Mouse (Mus musculus): ENCODE measurements around the gene Acoxl. TPM values are rescaled to one million over a fixed set of nuclear protein-coding genes. Genes with fewer than 3 reads are reported as not detected.

Gene Acoxl
- polyA plus RNA-seq, 1 experiment = 1.7 TPM

DNA sequence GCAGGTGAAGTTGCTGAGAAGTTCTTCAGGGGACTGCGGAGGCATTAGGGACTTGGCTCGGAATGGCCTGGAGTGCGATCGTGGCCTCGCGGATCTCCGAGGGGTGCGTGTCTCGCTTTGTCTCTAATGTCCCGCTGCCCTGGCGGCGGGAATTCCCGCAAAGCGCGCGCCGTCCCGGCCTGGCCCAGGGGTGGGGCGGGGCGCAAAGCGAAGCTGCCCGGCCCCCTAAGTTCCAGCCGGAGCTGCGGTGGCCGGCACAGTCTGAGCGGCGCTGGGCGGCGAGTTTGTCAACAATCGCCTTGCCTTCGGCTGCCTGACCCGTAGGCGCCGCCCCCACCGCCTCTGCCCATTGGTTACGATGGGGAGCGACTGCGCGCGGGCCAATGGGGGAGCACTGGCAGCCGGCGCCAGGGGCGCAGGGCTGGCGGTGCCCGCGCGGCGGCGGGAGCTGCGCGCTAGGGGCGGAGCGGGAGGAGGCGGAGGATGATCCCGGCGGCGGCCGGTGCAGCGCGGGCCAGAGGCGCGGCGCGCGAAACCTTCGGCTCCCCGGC lies 288.5 kb downstream of the Acoxl start:
- DNase-seq = peak; percentile 94
- Histone ChIP-seq H3K27ac (ENCODE audit: control insufficient read depth, insufficient read depth, low read length) (no peak overlapping the region), H3K27me3 (ENCODE audit: control insufficient read depth, insufficient read depth, low read length) (peaks cover 21% of the 10 kb centered on the region), H3K36me3 (ENCODE audit: control insufficient read depth, insufficient read depth, low read length) (0 out of 2 replicates have a peak, but pooled peaks cover 4% of the 10 kb centered on the region), H3K4me3 (ENCODE audit: control insufficient read depth, insufficient read depth, low read length) (peak overlapping the region; percentile 76), H3K4me1 (replicated peaks; ENCODE audit: control insufficient read depth, insufficient read depth, low read length) (peaks cover 34% of the 10 kb centered on the region)
- under 1% methylated on average over 67 of the region's 67 CpGs for WGBS
- TF ChIP-seq POLR2A (IDR thresholded peaks at IDR 0.05; ENCODE audit: control insufficient read depth, extremely low read depth, insufficient read depth, low read length, poor library complexity) (peak; percentile 63), CTCF (IDR thresholded peaks at IDR 0.05; ENCODE audit: borderline replicate concordance, control insufficient read depth, extremely low read depth, insufficient read depth, low read length, poor library complexity) (peak; percentile 59; the same call in 1 of the 2 replicates)

DNA sequence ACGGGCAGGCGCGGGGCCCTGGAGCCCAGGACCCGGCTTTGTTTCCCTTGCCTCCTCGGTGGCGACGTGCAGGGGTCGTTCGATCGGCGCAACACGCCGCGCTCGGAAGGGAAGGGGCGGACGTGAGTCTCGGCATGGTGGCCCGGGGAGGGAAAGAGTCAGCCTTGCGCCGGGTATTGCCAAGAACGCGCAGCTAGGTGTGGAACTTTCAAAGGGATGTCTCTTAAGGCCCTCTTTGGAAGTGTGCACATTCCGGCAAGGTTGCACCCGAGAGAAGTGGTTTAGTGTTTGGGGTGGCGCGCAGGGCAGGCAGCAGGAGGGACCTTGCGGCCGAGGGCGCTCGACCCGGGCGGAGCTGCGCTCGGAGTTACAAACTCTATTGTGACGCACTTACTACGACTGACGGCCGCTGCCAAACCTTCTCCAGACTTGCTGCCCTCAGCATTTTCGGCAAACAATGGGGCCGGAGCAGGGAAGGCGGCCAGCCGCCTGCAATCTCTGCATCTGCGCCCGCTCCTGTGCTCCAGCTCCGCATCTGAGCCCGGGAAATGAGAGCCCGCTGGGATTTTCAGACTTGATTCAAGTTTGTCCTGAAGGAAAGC lies 289.1 kb downstream of the Acoxl start:
- TF ChIP-seq POLR2A (IDR thresholded peaks at IDR 0.05; ENCODE audit: control insufficient read depth, extremely low read depth, insufficient read depth, low read length, poor library complexity) (no peak), CTCF (IDR thresholded peaks at IDR 0.05; ENCODE audit: borderline replicate concordance, control insufficient read depth, extremely low read depth, insufficient read depth, low read length, poor library complexity) (no peak)
- no peak overlapping the region for H3K27ac ChIP-seq (ENCODE audit: control insufficient read depth, insufficient read depth, low read length)
- H3K36me3 ChIP-seq (ENCODE audit: control insufficient read depth, insufficient read depth, low read length) = peaks cover 5% of the 10 kb centered on the region; the same call in 1 of the 2 replicates
- peak overlapping the region; percentile 76 for H3K4me3 ChIP-seq (ENCODE audit: control insufficient read depth, insufficient read depth, low read length)
- H3K27me3 ChIP-seq (ENCODE audit: control insufficient read depth, insufficient read depth, low read length) = peaks cover 21% of the 10 kb centered on the region
- H3K4me1 ChIP-seq (replicated peaks; ENCODE audit: control insufficient read depth, insufficient read depth, low read length) = peaks cover 30% of the 10 kb centered on the region
- no peak for DNase-seq
- under 1% methylated on average over 48 of the region's 48 CpGs for WGBS

DNA sequence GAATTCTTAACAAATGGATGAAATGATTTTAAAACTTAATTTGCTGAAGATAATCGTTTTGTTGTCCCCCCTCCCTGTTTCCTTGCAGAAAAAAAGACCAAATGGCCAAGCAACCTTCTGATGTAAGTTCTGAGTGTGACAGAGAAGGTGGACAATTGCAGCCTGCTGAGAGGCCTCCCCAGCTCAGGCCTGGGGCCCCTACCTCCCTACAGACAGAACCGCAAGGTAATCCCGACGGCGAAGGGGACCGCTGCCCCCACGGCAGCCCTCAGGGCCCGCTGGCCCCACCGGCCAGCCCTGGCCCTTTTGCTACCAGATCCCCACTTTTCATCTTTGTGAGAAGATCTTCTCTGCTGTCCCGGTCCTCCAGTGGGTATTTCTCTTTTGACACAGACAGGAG lies 289.9 kb downstream of the Acoxl start:
- Histone ChIP-seq H3K27ac (ENCODE audit: control insufficient read depth, insufficient read depth, low read length) (no peak overlapping the region), H3K4me1 (replicated peaks; ENCODE audit: control insufficient read depth, insufficient read depth, low read length) (peaks cover 23% of the 10 kb centered on the region), H3K36me3 (ENCODE audit: control insufficient read depth, insufficient read depth, low read length) (peaks cover 9% of the 10 kb centered on the region; the same call in 1 of the 2 replicates), H3K27me3 (ENCODE audit: control insufficient read depth, insufficient read depth, low read length) (peaks cover 15% of the 10 kb centered on the region), H3K4me3 (ENCODE audit: control insufficient read depth, insufficient read depth, low read length) (no peak overlapping the region)
- no peak for TF ChIP-seq POLR2A (IDR thresholded peaks at IDR 0.05; ENCODE audit: control insufficient read depth, extremely low read depth, insufficient read depth, low read length, poor library complexity)
- no peak for TF ChIP-seq CTCF (IDR thresholded peaks at IDR 0.05; ENCODE audit: borderline replicate concordance, control insufficient read depth, extremely low read depth, insufficient read depth, low read length, poor library complexity)
- WGBS = 93% methylated on average over 10 of the region's 10 CpGs
- no peak for DNase-seq

DNA sequence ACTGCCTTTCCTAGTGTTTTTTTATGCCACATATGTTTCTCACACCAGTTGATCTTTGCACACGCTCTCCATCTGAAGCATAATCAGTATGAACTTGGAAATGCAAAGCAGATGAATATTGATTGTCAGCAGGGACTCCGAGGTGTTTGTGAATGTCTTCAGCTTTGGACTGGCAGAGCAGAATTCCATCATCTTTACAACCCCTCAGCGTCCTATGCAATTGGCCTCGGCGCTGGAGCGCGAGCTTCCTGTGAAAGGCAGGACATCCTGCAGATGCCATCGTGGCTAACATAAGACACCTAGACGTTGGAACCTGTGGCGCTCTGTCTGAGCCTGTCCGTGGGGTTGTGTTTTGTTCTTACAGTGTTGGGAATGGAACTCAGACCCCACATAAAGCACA lies 292.8 kb downstream of the Acoxl start:
- H3K27me3 ChIP-seq (ENCODE audit: control insufficient read depth, insufficient read depth, low read length) = no peaks in the 10 kb centered on the region
- WGBS = 95% methylated on average over 11 of the region's 11 CpGs
- no peak overlapping the region for H3K27ac ChIP-seq (ENCODE audit: control insufficient read depth, insufficient read depth, low read length)
- peaks cover 16% of the 10 kb centered on the region for H3K36me3 ChIP-seq (ENCODE audit: control insufficient read depth, insufficient read depth, low read length)
- TF ChIP-seq POLR2A (IDR thresholded peaks at IDR 0.05; ENCODE audit: control insufficient read depth, extremely low read depth, insufficient read depth, low read length, poor library complexity) (no peak), CTCF (IDR thresholded peaks at IDR 0.05; ENCODE audit: borderline replicate concordance, control insufficient read depth, extremely low read depth, insufficient read depth, low read length, poor library complexity) (no peak)
- peaks cover 3% of the 10 kb centered on the region for H3K4me1 ChIP-seq (replicated peaks; ENCODE audit: control insufficient read depth, insufficient read depth, low read length)
- DNase-seq = no peak
- no peak overlapping the region for H3K4me3 ChIP-seq (ENCODE audit: control insufficient read depth, insufficient read depth, low read length)

DNA sequence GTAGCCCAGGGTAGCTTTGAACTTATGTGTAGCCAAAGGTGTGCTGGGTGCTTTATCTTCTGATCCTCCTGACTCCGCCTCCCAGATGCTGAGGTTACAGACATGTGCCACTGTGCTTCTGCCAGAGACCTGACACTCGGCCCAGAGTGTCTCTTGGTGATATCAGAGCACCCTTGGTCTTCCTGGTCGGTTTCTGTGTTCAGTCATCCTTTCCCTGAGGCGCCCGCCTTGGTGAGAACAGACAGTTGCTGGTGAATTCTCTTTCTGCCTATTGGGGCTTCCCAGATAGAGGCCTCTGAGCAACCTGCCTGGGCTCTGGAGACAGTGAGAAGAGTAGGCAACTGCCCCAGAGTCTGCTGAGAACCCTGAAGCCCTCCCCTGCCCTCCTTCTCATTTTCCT lies 294.0 kb downstream of the Acoxl start:
- peaks cover 16% of the 10 kb centered on the region for H3K36me3 ChIP-seq (ENCODE audit: control insufficient read depth, insufficient read depth, low read length)
- no peak for DNase-seq
- no peak for TF ChIP-seq CTCF (IDR thresholded peaks at IDR 0.05; ENCODE audit: borderline replicate concordance, control insufficient read depth, extremely low read depth, insufficient read depth, low read length, poor library complexity)
- TF ChIP-seq POLR2A (IDR thresholded peaks at IDR 0.05; ENCODE audit: control insufficient read depth, extremely low read depth, insufficient read depth, low read length, poor library complexity) = no peak
- no peak overlapping the region for H3K27ac ChIP-seq (ENCODE audit: control insufficient read depth, insufficient read depth, low read length)
- 66% methylated on average over 5 of the region's 5 CpGs for WGBS
- no peak overlapping the region for H3K4me3 ChIP-seq (ENCODE audit: control insufficient read depth, insufficient read depth, low read length)
- no peaks in the 10 kb centered on the region for H3K27me3 ChIP-seq (ENCODE audit: control insufficient read depth, insufficient read depth, low read length)
- H3K4me1 ChIP-seq (replicated peaks; ENCODE audit: control insufficient read depth, insufficient read depth, low read length) = peaks cover 3% of the 10 kb centered on the region

DNA sequence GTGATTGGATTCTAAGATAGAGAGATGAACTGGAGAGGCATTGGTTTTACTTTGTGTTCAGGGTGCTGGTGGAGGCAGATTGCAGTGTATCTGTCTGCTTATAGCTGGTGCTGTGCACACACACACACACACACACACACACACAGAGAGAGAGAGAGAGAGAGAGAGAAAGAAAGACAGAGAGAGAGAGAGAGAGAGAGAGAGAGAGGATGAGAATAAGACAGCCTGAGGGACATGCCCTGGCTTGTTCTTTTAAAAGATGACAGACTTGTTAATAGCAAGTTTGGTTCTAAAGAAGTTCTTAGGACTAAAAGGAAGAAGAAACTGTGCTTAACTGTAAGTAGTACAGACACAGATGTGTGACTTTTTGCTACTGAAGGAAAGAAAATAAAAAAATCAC lies 295.2 kb downstream of the Acoxl start:
- Histone ChIP-seq H3K4me3 (ENCODE audit: control insufficient read depth, insufficient read depth, low read length) (no peak overlapping the region), H3K27ac (ENCODE audit: control insufficient read depth, insufficient read depth, low read length) (no peak overlapping the region), H3K4me1 (replicated peaks; ENCODE audit: control insufficient read depth, insufficient read depth, low read length) (no peaks in the 10 kb centered on the region; the same call in 1 of the 2 replicates), H3K27me3 (ENCODE audit: control insufficient read depth, insufficient read depth, low read length) (no peaks in the 10 kb centered on the region), H3K36me3 (ENCODE audit: control insufficient read depth, insufficient read depth, low read length) (peaks cover 16% of the 10 kb centered on the region)
- DNase-seq = no peak
- TF ChIP-seq CTCF (IDR thresholded peaks at IDR 0.05; ENCODE audit: borderline replicate concordance, control insufficient read depth, extremely low read depth, insufficient read depth, low read length, poor library complexity) (no peak), POLR2A (IDR thresholded peaks at IDR 0.05; ENCODE audit: control insufficient read depth, extremely low read depth, insufficient read depth, low read length, poor library complexity) (no peak)
